Mouse (Mus musculus): Measurements from ENCODE around the gene Rnf43. TPM values are rescaled to one million over a fixed set of nuclear protein-coding genes. Genes with fewer than 3 reads are reported as not detected.

Gene Rnf43
- polyA plus RNA-seq, 1 experiment from 2014 or later, result 14.7 TPM

GRCm38 (mm10) chr11:87662822-87663221, 300 bp downstream of the Rnf43 start:
- WGBS, result 9% methylated on average over 14 of the region's 14 CpGs
- Histone ChIP-seq H3K9me3 (no peaks in the 10 kb centered on the region), H3K27me3 (replicated peaks) (no peaks in the 10 kb centered on the region), H3K4me2 (replicated peaks) (peak overlapping the region; percentile 61), H3K9ac (peak overlapping the region; percentile 50), H3K27ac (peak overlapping the region; percentile 74), H3K4me1 (replicated peaks) (no peaks in the 10 kb centered on the region), H3K36me3 (no peaks in the 10 kb centered on the region), H3K4me3 (replicated peaks) (peak overlapping the region; percentile 45)
- ATAC-seq, result peak; percentile 36; the same call in 1 of the 2 replicates

- no peak for ATAC-seq
- WGBS, result 50% methylated on average over 6 of the region's 6 CpGs
- Histone ChIP-seq H3K4me3 (replicated peaks) (peak overlapping the region; percentile 45), H3K27ac (peak overlapping the region; percentile 22; the same call in 1 of the 2 replicates), H3K9ac (peak overlapping the region; percentile 65), H3K27me3 (replicated peaks) (no peaks in the 10 kb centered on the region), H3K4me2 (replicated peaks) (peak overlapping the region; percentile 37; the same call in 1 of the 2 replicates), H3K36me3 (no peaks in the 10 kb centered on the region), H3K9me3 (no peaks in the 10 kb centered on the region), H3K4me1 (replicated peaks) (no peaks in the 10 kb centered on the region)
Measured at GRCm38 (mm10) chr11:87663948-87664347, 1.4 kb downstream of the Rnf43 start.

GRCm38 (mm10) chr11:87664521-87664920, 2.0 kb downstream of the Rnf43 start:
- H3K27me3 ChIP-seq (replicated peaks), result no peaks in the 10 kb centered on the region
- H3K4me1 ChIP-seq (replicated peaks), result no peaks in the 10 kb centered on the region
- ATAC-seq, result no peak
- no peaks in the 10 kb centered on the region for H3K9me3 ChIP-seq
- H3K27ac ChIP-seq, result peak overlapping the region; percentile 22; the same call in 1 of the 2 replicates
- peak overlapping the region; percentile 45 for H3K4me3 ChIP-seq (replicated peaks)
- WGBS, result 51% methylated on average over 12 of the region's 12 CpGs
- H3K36me3 ChIP-seq, result no peaks in the 10 kb centered on the region
- peak overlapping the region; percentile 65 for H3K9ac ChIP-seq
- H3K4me2 ChIP-seq (replicated peaks), result peak overlapping the region; percentile 37

GRCm38 (mm10) chr11:87665224-87665623, 2.7 kb downstream of the Rnf43 start:
- H3K4me2 ChIP-seq (replicated peaks), result no peak overlapping the region
- H3K4me3 ChIP-seq (replicated peaks), result peak overlapping the region; percentile 24
- H3K4me1 ChIP-seq (replicated peaks), result no peaks in the 10 kb centered on the region
- H3K9me3 ChIP-seq, result no peaks in the 10 kb centered on the region
- H3K27me3 ChIP-seq (replicated peaks), result no peaks in the 10 kb centered on the region
- ATAC-seq, result no peak
- no peak overlapping the region for H3K27ac ChIP-seq
- H3K36me3 ChIP-seq, result no peaks in the 10 kb centered on the region
- no peak overlapping the region for H3K9ac ChIP-seq
- 65% methylated on average over 6 of the region's 6 CpGs for WGBS

GRCm38 (mm10) chr11:87665658-87666057, 3.1 kb downstream of the Rnf43 start:
- H3K4me1 ChIP-seq (replicated peaks), result no peaks in the 10 kb centered on the region
- no peak overlapping the region for H3K27ac ChIP-seq
- H3K9me3 ChIP-seq, result no peaks in the 10 kb centered on the region
- no peaks in the 10 kb centered on the region for H3K36me3 ChIP-seq
- 65% methylated on average over 2 of the region's 2 CpGs for WGBS
- peak overlapping the region; percentile 24 for H3K4me2 ChIP-seq (replicated peaks)
- H3K4me3 ChIP-seq (replicated peaks), result peak overlapping the region; percentile 28
- H3K27me3 ChIP-seq (replicated peaks), result no peaks in the 10 kb centered on the region
- ATAC-seq, result no peak
- peak overlapping the region; percentile 32; the same call in 1 of the 2 replicates for H3K9ac ChIP-seq

- H3K4me2 ChIP-seq (replicated peaks), result peak overlapping the region; percentile 24
- no peaks in the 10 kb centered on the region for H3K4me1 ChIP-seq (replicated peaks)
- peak overlapping the region; percentile 32 for H3K9ac ChIP-seq
- no peaks in the 10 kb centered on the region for H3K9me3 ChIP-seq
- ATAC-seq, result no peak
- no peaks in the 10 kb centered on the region for H3K36me3 ChIP-seq
- 53% methylated on average over 12 of the region's 12 CpGs for WGBS
- H3K4me3 ChIP-seq (replicated peaks), result peak overlapping the region; percentile 28
- H3K27me3 ChIP-seq (replicated peaks), result no peaks in the 10 kb centered on the region
- H3K27ac ChIP-seq, result no peak overlapping the region
Measured at GRCm38 (mm10) chr11:87666256-87667035, 3.9 kb downstream of the Rnf43 start.

- 47% methylated on average over 4 of the region's 4 CpGs for WGBS
- Histone ChIP-seq H3K4me1 (replicated peaks) (no peaks in the 10 kb centered on the region), H3K27ac (0 out of 2 replicates have a peak overlapping the region, but pooled peaks have one; percentile 9), H3K9me3 (no peaks in the 10 kb centered on the region), H3K36me3 (no peaks in the 10 kb centered on the region), H3K4me3 (replicated peaks) (no peak overlapping the region), H3K4me2 (replicated peaks) (peak overlapping the region; percentile 36), H3K27me3 (replicated peaks) (no peaks in the 10 kb centered on the region), H3K9ac (no peak overlapping the region)
- ATAC-seq, result no peak
Measured at GRCm38 (mm10) chr11:87667107-87668090, 4.9 kb downstream of the Rnf43 start.

- Histone ChIP-seq H3K36me3 (no peaks in the 10 kb centered on the region), H3K4me2 (replicated peaks) (no peak overlapping the region)
- WGBS, result 100% methylated on average over 1 of the region's 1 CpGs
Measured at GRCm38 (mm10) chr11:87673282-87673681, 10.8 kb downstream of the Rnf43 start.

GRCm38 (mm10) chr11:87675606-87676005, 13.1 kb downstream of the Rnf43 start:
- Histone ChIP-seq H3K4me3 (replicated peaks) (no peak overlapping the region), H3K4me1 (replicated peaks) (no peaks in the 10 kb centered on the region), H3K9me3 (no peaks in the 10 kb centered on the region), H3K9ac (no peak overlapping the region), H3K4me2 (replicated peaks) (no peak overlapping the region), H3K36me3 (no peaks in the 10 kb centered on the region), H3K27ac (no peak overlapping the region), H3K27me3 (replicated peaks) (no peaks in the 10 kb centered on the region)
- ATAC-seq, result no peak
- WGBS, result 80% methylated on average over 6 of the region's 6 CpGs

More at GRCm38 (mm10) chr11:87673282-87673681, 10.8 kb downstream of the Rnf43 start:
- H3K4me3 ChIP-seq (replicated peaks), result no peak overlapping the region
- ATAC-seq, result no peak
- H3K27me3 ChIP-seq (replicated peaks), result no peaks in the 10 kb centered on the region
- no peak overlapping the region for H3K27ac ChIP-seq
- no peak overlapping the region for H3K9ac ChIP-seq
- H3K9me3 ChIP-seq, result no peaks in the 10 kb centered on the region
- no peaks in the 10 kb centered on the region for H3K4me1 ChIP-seq (replicated peaks)

- Histone ChIP-seq H3K4me2 (replicated peaks) (no peak overlapping the region), H3K27me3 (replicated peaks) (no peaks in the 10 kb centered on the region), H3K4me1 (replicated peaks) (peaks cover under 1% of the 10 kb centered on the region; the same call in 1 of the 2 replicates), H3K4me3 (replicated peaks) (no peak overlapping the region), H3K36me3 (no peaks in the 10 kb centered on the region), H3K9ac (no peak overlapping the region), H3K27ac (no peak overlapping the region), H3K9me3 (no peaks in the 10 kb centered on the region)
- 60% methylated on average over 5 of the region's 5 CpGs for WGBS
- ATAC-seq, result no peak
Measured at GRCm38 (mm10) chr11:87677756-87678155, 15.2 kb downstream of the Rnf43 start.

GRCm38 (mm10) chr11:87678545-87678944, 16.0 kb downstream of the Rnf43 start:
- no peak for ATAC-seq
- no peaks in the 10 kb centered on the region for H3K36me3 ChIP-seq
- no peak overlapping the region for H3K4me2 ChIP-seq (replicated peaks)
- 64% methylated on average over 4 of the region's 4 CpGs for WGBS
- no peaks in the 10 kb centered on the region for H3K9me3 ChIP-seq
- no peak overlapping the region for H3K27ac ChIP-seq
- H3K4me1 ChIP-seq (replicated peaks), result peaks cover 5% of the 10 kb centered on the region; the same call in 1 of the 2 replicates
- H3K9ac ChIP-seq, result no peak overlapping the region
- H3K4me3 ChIP-seq (replicated peaks), result no peak overlapping the region
- no peaks in the 10 kb centered on the region for H3K27me3 ChIP-seq (replicated peaks)

- no peak overlapping the region for H3K4me2 ChIP-seq (replicated peaks)
- no peak overlapping the region for H3K9ac ChIP-seq
- no peaks in the 10 kb centered on the region for H3K36me3 ChIP-seq
- 86% methylated on average over 7 of the region's 7 CpGs for WGBS
- no peak overlapping the region for H3K27ac ChIP-seq
- H3K4me3 ChIP-seq (replicated peaks), result no peak overlapping the region
- H3K27me3 ChIP-seq (replicated peaks), result no peaks in the 10 kb centered on the region
- no peak for ATAC-seq
- no peaks in the 10 kb centered on the region for H3K9me3 ChIP-seq
- H3K4me1 ChIP-seq (replicated peaks), result peaks cover 5% of the 10 kb centered on the region; the same call in 1 of the 2 replicates
Measured at GRCm38 (mm10) chr11:87678976-87679375, 16.5 kb downstream of the Rnf43 start.

Data from intestine, embryonic 15.5 days (tissue).